Mouse (Mus musculus) small intestine, adult 2 months (tissue): ENCODE results near the gene Cars2. TPM values are rescaled to one million over a fixed set of nuclear protein-coding genes. Genes with fewer than 3 reads are reported as not detected.
"Not testable (repeated sequence)": the region's sequence is repeated elsewhere in the genome, so short reads cannot be mapped to it uniquely, and the experiment has no call there.

Source experiments
- H3K27ac ChIP-seq: fragments of 200-500 bp; 2 replicates; pipeline ENCODE4 v1.5.1; 2012; ENCODE audit warnings: low read depth, low read length, control low read depth, inconsistent platforms; ENCODE audit not compliant: insufficient read depth
- H3K27me3 ChIP-seq: fragments of 200-500 bp; 2 replicates; pipeline ENCODE4 v1.6.1; 2012; ENCODE audit warnings: mild to moderate bottlenecking, moderate library complexity, low read length, inconsistent platforms; ENCODE audit not compliant: control insufficient read depth, insufficient read depth
- H3K36me3 ChIP-seq: fragments of 200-500 bp; 2 replicates; pipeline ENCODE4 v1.6.1; 2012; ENCODE audit warnings: mild to moderate bottlenecking, low read length, control low read depth, inconsistent platforms; ENCODE audit not compliant: control insufficient read depth, insufficient read depth
- H3K4me1 ChIP-seq: fragments of 200-500 bp; 2 replicates; pipeline ENCODE4 v1.6.1; 2012; ENCODE audit warnings: low read length, inconsistent platforms, mixed read lengths; ENCODE audit not compliant: control insufficient read depth, insufficient read depth, insufficient read length
- H3K4me3 ChIP-seq: fragments of 200-500 bp; 2 replicates; pipeline ENCODE4 v1.5.1; 2012; ENCODE audit warnings: low read depth, mild to moderate bottlenecking, control low read depth, inconsistent platforms, low read length, moderate library complexity
- CTCF ChIP-seq: fragments of 200-500 bp; IDR thresholded peaks from 2 replicates; pipeline ENCODE4 v1.5.1; 2012; ENCODE audit warnings: low read depth, mild to moderate bottlenecking, control low read depth, inconsistent platforms, low read length, moderate library complexity, mixed read lengths; ENCODE audit not compliant: insufficient replicate concordance, insufficient read length; ENCODE audit errors: extremely low read depth
- POLR2A ChIP-seq: fragments of 200-500 bp; IDR thresholded peaks from 2 replicates; pipeline ENCODE4 v1.6.1; 2012; ENCODE audit warnings: low read depth, mild to moderate bottlenecking, control low read depth, inconsistent platforms, low read length, moderate library complexity
- WGBS: fragments of 180-500 bp; shearing (Covaris S2); methylation state at CpG from one replicate; pipeline ENCODE4 v1.1.7; 2018; 5-methylcytosine and 5-hydroxymethylcytosine counted together
- polyA plus RNA-seq: library from polyadenylated mRNA; depleted of rRNA; stranded (reverse); fragments of >200 nt; gene quantifications from 2 replicates; pipeline ENCODE4 v1.2.3, GENCODE M21; 2012

Cars2 gene
- polyA plus RNA-seq, 1 experiment, result 46.2 TPM

DNA sequence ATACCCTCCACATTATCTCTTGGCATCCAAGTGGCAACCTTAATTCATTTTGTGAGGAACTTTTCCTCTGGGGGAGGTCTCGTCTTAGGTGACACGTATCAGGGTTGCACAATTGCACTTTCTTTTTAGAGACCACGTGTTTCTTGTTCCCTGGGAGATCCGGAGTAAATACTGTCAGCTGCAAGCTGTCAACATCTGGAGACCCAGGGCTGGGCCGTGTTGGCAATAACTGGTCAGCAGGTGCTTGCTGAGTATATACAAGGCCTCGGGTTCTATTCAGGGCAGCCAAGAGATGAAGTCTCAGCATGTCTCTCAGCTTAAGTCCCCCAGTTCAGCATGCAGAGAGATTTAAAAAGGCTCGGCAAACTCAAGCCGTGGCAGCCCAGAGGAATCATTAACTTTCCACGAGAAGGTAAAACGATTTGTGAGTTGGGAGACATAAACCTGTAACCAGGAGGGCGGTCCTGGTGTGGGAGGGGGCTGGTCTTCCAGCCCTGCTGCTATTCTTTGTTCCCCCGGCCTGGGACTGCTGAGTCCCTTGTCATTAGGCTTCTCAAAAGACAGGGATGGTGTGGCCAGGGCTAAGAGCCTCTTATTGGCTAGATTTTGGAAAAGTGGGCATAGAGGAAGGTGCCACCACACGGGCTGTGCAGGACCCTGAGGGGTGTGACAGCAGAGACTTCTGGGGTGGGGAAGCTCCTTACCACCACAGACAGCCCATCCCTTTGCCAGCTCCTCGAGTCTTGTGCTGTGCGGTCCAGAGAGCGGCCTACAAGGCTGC, 25.2 kb upstream of the Cars2 start:
- H3K4me1 ChIP-seq, result peaks cover 3% of the 10 kb centered on the region
- no peaks in the 10 kb centered on the region for H3K36me3 ChIP-seq
- WGBS, result 39% methylated on average over 16 of the region's 16 CpGs
- H3K27ac ChIP-seq, result no peak overlapping the region
- no peak overlapping the region for H3K4me3 ChIP-seq
- TF ChIP-seq CTCF (no peak), POLR2A (no peak)
- no peaks in the 10 kb centered on the region for H3K27me3 ChIP-seq

DNA sequence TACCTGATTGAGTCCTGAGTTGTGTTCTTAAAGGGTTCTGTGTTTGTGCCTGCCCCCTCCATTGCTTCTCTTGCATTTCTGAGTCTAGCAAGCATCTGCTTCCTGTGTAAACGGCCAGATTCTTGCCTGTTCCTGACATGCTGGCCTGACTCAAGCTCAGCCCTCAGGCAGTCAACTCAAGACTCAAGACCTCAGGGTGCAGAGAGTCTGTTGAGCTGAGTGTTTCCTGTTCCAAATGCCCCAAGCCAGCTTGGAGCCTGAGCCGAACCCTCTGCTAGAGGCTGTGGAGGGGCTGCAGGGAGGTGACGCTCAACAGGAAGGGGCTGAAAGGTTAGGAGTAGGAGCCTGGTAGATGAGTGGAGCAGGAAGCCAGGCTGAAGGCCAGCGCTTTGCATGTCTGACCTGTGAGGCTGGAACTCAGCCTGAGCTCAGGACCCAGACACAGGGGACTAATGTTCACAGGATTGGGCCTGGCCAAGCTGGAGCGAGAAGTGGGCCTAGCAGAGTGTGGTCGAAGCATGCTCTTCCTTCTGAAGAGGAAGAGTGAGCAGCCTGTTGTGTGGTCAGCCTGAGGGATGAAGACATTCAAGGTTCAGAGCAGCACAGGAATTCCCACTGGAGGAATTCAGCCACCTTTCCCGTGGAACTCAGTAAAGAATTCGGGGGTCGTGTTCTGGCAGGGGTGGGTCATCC, 24.5 kb upstream of the Cars2 start:
- no peak for TF ChIP-seq CTCF
- no peak for TF ChIP-seq POLR2A
- no peaks in the 10 kb centered on the region for H3K36me3 ChIP-seq
- WGBS, result 58% methylated on average over 9 of the region's 9 CpGs
- H3K27me3 ChIP-seq, result no peaks in the 10 kb centered on the region
- H3K4me3 ChIP-seq, result no peak overlapping the region
- peaks cover 3% of the 10 kb centered on the region for H3K4me1 ChIP-seq
- H3K27ac ChIP-seq, result no peak overlapping the region

DNA sequence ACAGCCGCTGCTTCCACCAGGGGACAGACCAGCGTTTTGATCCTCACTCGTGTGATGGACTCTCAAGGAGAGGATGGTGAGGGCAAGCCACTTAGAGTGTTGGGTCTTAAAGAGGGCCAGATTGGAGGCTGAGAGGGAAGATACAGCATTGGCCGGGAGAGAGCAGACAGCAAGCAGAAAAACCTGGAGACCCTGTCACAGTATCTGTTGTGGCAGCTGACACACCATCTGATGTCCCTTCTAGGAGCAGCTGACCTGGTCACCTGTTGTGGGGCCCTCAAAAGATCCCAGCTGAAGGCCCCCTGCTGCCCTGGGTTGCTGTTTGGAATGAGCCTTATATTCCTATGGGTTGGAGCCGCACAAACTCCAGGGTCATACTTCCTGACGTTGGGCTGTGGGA, 21.8 kb upstream of the Cars2 start:
- Histone ChIP-seq H3K4me1 (peaks cover 3% of the 10 kb centered on the region), H3K27ac (no peak overlapping the region), H3K36me3 (no peaks in the 10 kb centered on the region), H3K27me3 (no peaks in the 10 kb centered on the region), H3K4me3 (no peak overlapping the region)
- TF ChIP-seq CTCF (no peak), POLR2A (no peak)
- WGBS, result 81% methylated on average over 6 of the region's 6 CpGs

DNA sequence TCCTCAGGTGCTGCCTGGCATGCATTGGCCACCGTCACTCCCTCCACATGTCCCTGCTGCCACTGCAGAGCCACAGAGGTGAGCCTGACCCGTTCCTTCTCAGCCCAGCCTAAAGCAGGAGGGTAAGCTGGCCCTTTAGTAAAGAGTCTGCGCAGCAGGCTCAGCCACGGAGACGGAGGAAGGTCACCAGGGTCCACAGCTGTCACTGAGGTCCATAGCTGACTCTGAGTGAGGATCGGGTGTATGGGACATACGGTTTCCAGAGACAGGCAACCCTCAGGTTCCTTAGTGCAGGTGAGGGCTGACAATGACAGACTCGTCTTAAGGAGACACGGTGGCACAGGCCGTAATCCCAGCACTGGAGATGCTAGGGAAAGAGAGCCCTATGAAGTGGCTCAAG, 21.4 kb upstream of the Cars2 start:
- Histone ChIP-seq H3K27me3 (no peaks in the 10 kb centered on the region), H3K4me3 (no peak overlapping the region), H3K27ac (no peak overlapping the region), H3K36me3 (no peaks in the 10 kb centered on the region), H3K4me1 (peaks cover 3% of the 10 kb centered on the region)
- 90% methylated on average over 10 of the region's 10 CpGs for WGBS
- TF ChIP-seq CTCF (no peak), POLR2A (no peak)

DNA sequence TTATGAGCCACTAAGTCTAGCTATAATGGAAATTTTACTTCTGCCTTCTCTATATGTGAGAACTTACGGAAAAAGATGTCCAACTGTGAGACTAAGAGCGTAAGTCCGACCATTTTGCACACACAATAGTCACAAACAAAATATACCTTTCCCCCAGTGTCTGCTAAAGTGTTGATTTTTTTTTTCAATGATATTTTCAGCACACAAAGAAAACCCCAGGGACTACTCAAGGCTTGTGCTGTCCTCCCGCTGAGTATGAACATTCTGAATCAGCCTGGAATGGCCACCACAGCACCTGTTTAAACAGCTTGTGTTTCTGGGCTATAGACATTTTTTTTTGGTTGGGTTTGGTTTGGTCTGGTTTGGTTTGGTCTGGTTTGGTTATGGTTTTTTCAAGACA, 20.2 kb upstream of the Cars2 start:
- no peak for TF ChIP-seq CTCF
- TF ChIP-seq POLR2A, result no peak
- WGBS, result 92% methylated on average over 4 of the region's 4 CpGs
- H3K27ac ChIP-seq, result no peak overlapping the region
- H3K4me1 ChIP-seq, result peaks cover 3% of the 10 kb centered on the region
- H3K36me3 ChIP-seq, result no peaks in the 10 kb centered on the region
- H3K4me3 ChIP-seq, result no peak overlapping the region
- H3K27me3 ChIP-seq, result no peaks in the 10 kb centered on the region

DNA sequence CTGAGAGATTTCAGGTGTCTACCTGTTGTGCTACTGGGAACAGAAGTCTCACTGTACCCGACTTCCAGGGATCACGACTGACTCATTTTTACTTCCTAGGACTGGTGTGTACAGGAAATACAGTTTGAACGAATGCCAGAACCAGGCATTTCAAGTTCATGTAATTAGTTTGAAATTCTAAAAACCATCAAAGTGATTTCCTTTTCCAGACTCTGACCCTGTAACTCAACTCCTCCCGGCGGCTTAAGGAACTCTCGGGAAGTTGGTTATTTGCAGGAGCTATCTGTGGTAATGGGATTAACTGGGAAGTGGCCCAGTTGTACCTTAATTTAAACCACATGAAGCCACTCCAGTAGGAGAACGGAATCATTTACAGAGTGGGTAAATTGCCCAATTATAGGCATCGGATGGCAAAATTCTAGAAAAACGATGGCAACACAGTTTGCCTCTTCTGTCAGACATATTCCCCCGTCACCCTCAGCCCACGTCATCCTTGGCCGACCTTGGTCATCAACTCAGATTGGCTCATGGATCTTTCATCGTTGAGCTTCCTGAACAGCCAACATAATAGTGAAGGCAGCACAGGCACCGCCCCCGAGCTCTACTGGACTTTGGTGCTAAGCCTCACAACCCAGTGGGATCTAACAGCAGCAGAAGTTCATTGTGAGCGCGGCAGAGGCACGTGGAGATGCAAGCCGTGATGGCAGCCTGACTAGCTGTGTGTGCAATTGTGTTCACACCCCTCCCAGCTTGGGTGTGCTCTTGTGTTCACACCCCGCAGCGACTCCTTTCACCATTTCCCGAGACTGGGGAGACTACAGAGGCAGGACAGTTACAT, 18.9 kb upstream of the Cars2 start:
- no peaks in the 10 kb centered on the region; the same call in 1 of the 2 replicates for H3K4me1 ChIP-seq
- no peaks in the 10 kb centered on the region for H3K27me3 ChIP-seq
- no peak overlapping the region for H3K4me3 ChIP-seq
- H3K27ac ChIP-seq, result no peak overlapping the region
- H3K36me3 ChIP-seq, result 0 out of 2 replicates have a peak, but pooled peaks cover 1% of the 10 kb centered on the region
- 79% methylated on average over 22 of the region's 22 CpGs for WGBS
- TF ChIP-seq CTCF (no peak), POLR2A (no peak)

DNA sequence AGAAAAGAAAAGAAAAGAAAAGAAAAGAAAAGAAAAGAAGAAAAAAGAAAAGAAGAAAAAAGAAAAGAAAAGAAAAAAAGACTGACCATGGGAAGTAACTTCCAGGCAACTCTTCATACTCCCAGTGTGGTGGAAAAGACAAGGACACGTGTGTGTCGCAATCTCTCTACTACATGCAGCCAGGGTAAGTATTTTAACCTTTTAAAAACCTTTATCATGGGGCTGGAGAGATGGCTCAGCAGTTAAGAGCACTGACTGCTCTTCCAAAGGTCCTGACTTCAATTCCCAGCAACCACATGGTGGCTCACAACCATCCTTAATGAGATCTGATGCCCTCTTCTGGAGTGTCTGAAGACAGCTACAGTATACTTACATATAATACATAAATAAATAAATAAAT, 17.6 kb upstream of the Cars2 start:
- H3K4me3 ChIP-seq, H3K4me1 ChIP-seq, H3K36me3 ChIP-seq, H3K27ac ChIP-seq, H3K27me3 ChIP-seq: not testable (repeated sequence)
- WGBS, result 82% methylated on average over 2 of the region's 2 CpGs
